Mouse (Mus musculus): ENCODE data around the gene Sec61a1. TPM values are rescaled to one million over a fixed set of nuclear protein-coding genes. Genes with fewer than 3 reads are reported as not detected.

Gene Sec61a1
- polyA plus RNA-seq, 1 experiment: 195 TPM

GRCm38 (mm10) chr6:88548405-88549049 is 29.8 kb upstream of the Sec61a1 start:
- 73% methylated on average over 10 of the region's 10 CpGs for WGBS
- no peak for TF ChIP-seq POLR2A (IDR thresholded peaks at IDR 0.05; ENCODE audit: borderline replicate concordance, extremely low read depth, low read depth, low read length)
- no peak for TF ChIP-seq CTCF (IDR thresholded peaks at IDR 0.05; ENCODE audit: insufficient read depth, low read length)
- no peak for DNase-seq
- Histone ChIP-seq H3K4me1 (ENCODE audit: control insufficient read depth, insufficient read depth, low read length) (no peaks in the 10 kb centered on the region; the same call in 1 of the 2 replicates), H3K4me3 (replicated peaks; ENCODE audit: extremely low read depth, low read depth, low read length) (no peak overlapping the region)

- H3K4me1 ChIP-seq (ENCODE audit: control insufficient read depth, insufficient read depth, low read length): no peaks in the 10 kb centered on the region; the same call in 1 of the 2 replicates
- no peak overlapping the region for H3K4me3 ChIP-seq (replicated peaks; ENCODE audit: extremely low read depth, low read depth, low read length)
- DNase-seq: no peak
- 42% methylated on average over 10 of the region's 10 CpGs for WGBS
- TF ChIP-seq POLR2A (IDR thresholded peaks at IDR 0.05; ENCODE audit: borderline replicate concordance, extremely low read depth, low read depth, low read length) (no peak), CTCF (IDR thresholded peaks at IDR 0.05; ENCODE audit: insufficient read depth, low read length) (no peak)
Observed at GRCm38 (mm10) chr6:88545397-88545790, 26.7 kb upstream of the Sec61a1 start.

GRCm38 (mm10) chr6:88544644-88545396 is 26.1 kb upstream of the Sec61a1 start:
- 29% methylated on average over 11 of the region's 11 CpGs for WGBS
- DNase-seq: no peak
- Histone ChIP-seq H3K4me3 (replicated peaks; ENCODE audit: extremely low read depth, low read depth, low read length) (no peak overlapping the region), H3K4me1 (ENCODE audit: control insufficient read depth, insufficient read depth, low read length) (no peaks in the 10 kb centered on the region; the same call in 1 of the 2 replicates)
- no peak for TF ChIP-seq POLR2A (IDR thresholded peaks at IDR 0.05; ENCODE audit: borderline replicate concordance, extremely low read depth, low read depth, low read length)
- no peak for TF ChIP-seq CTCF (IDR thresholded peaks at IDR 0.05; ENCODE audit: insufficient read depth, low read length)

- Histone ChIP-seq H3K4me1 (ENCODE audit: control insufficient read depth, insufficient read depth, low read length) (no peaks in the 10 kb centered on the region; the same call in 1 of the 2 replicates), H3K4me3 (replicated peaks; ENCODE audit: extremely low read depth, low read depth, low read length) (no peak overlapping the region)
- TF ChIP-seq CTCF (IDR thresholded peaks at IDR 0.05; ENCODE audit: insufficient read depth, low read length): no peak
- TF ChIP-seq POLR2A (IDR thresholded peaks at IDR 0.05; ENCODE audit: borderline replicate concordance, extremely low read depth, low read depth, low read length): no peak
- DNase-seq: no peak
- 69% methylated on average over 3 of the region's 3 CpGs for WGBS
Observed at GRCm38 (mm10) chr6:88544241-88544640, 25.5 kb upstream of the Sec61a1 start.

GRCm38 (mm10) chr6:88540093-88540755 is 21.5 kb upstream of the Sec61a1 start:
- Histone ChIP-seq H3K4me3 (replicated peaks; ENCODE audit: extremely low read depth, low read depth, low read length) (no peak overlapping the region), H3K4me1 (ENCODE audit: control insufficient read depth, insufficient read depth, low read length) (no peaks in the 10 kb centered on the region; the same call in 1 of the 2 replicates)
- 65% methylated on average over 2 of the region's 2 CpGs for WGBS
- no peak for TF ChIP-seq CTCF (IDR thresholded peaks at IDR 0.05; ENCODE audit: insufficient read depth, low read length)
- no peak for DNase-seq

GRCm38 (mm10) chr6:88530306-88530705 is 11.6 kb upstream of the Sec61a1 start:
- no peak for TF ChIP-seq CTCF (IDR thresholded peaks at IDR 0.05; ENCODE audit: insufficient read depth, low read length)
- no peak for TF ChIP-seq POLR2A (IDR thresholded peaks at IDR 0.05; ENCODE audit: borderline replicate concordance, extremely low read depth, low read depth, low read length)
- no peak overlapping the region for H3K4me3 ChIP-seq (replicated peaks; ENCODE audit: extremely low read depth, low read depth, low read length)
- no peak for DNase-seq
- no peaks in the 10 kb centered on the region for H3K4me1 ChIP-seq (ENCODE audit: control insufficient read depth, insufficient read depth, low read length)

- H3K4me3 ChIP-seq (replicated peaks; ENCODE audit: extremely low read depth, low read depth, low read length): no peak overlapping the region
- DNase-seq: no peak
- H3K4me1 ChIP-seq (ENCODE audit: control insufficient read depth, insufficient read depth, low read length): peaks cover 5% of the 10 kb centered on the region; the same call in 1 of the 2 replicates
- 83% methylated on average over 4 of the region's 4 CpGs for WGBS
- TF ChIP-seq POLR2A (IDR thresholded peaks at IDR 0.05; ENCODE audit: borderline replicate concordance, extremely low read depth, low read depth, low read length) (no peak), CTCF (IDR thresholded peaks at IDR 0.05; ENCODE audit: insufficient read depth, low read length) (no peak)
Observed at GRCm38 (mm10) chr6:88524056-88524455, 5.4 kb upstream of the Sec61a1 start.

- 94% methylated on average over 3 of the region's 3 CpGs for WGBS
- DNase-seq: no peak
- no peak overlapping the region for H3K4me3 ChIP-seq (replicated peaks; ENCODE audit: extremely low read depth, low read depth, low read length)
- TF ChIP-seq CTCF (IDR thresholded peaks at IDR 0.05; ENCODE audit: insufficient read depth, low read length) (no peak), POLR2A (IDR thresholded peaks at IDR 0.05; ENCODE audit: borderline replicate concordance, extremely low read depth, low read depth, low read length) (no peak)
- peaks cover 5% of the 10 kb centered on the region; the same call in 1 of the 2 replicates for H3K4me1 ChIP-seq (ENCODE audit: control insufficient read depth, insufficient read depth, low read length)
Observed at GRCm38 (mm10) chr6:88523451-88523850, 4.7 kb upstream of the Sec61a1 start.

- Histone ChIP-seq H3K4me1 (ENCODE audit: control insufficient read depth, insufficient read depth, low read length) (peaks cover 5% of the 10 kb centered on the region; the same call in 1 of the 2 replicates), H3K4me3 (replicated peaks; ENCODE audit: extremely low read depth, low read depth, low read length) (no peak overlapping the region)
- no peak for DNase-seq
- whole genome bisulfite sequencing: 48% methylated on average over 3 of the region's 3 CpGs
- TF ChIP-seq CTCF (IDR thresholded peaks at IDR 0.05; ENCODE audit: insufficient read depth, low read length) (no peak), POLR2A (IDR thresholded peaks at IDR 0.05; ENCODE audit: borderline replicate concordance, extremely low read depth, low read depth, low read length) (no peak)
Observed at GRCm38 (mm10) chr6:88523043-88523442, 4.3 kb upstream of the Sec61a1 start.

All from lung, adult 2 months (tissue).